Mouse (Mus musculus) urinary bladder, postnatal 36 days (tissue): ENCODE results near the gene Itga7.
"Not testable (repeated sequence)": the region's sequence is repeated elsewhere in the genome, so short reads cannot be mapped to it uniquely, and the experiment has no call there.

Source experiments
- DNase-seq, 2 experiments: peaks; one replicate each; pipeline ENCODE4 v3.0.0; 2022; ENCODE audit warnings: low spot score in 2 of 2, mixed read lengths in 1 of 2

Gene Itga7

DNA sequence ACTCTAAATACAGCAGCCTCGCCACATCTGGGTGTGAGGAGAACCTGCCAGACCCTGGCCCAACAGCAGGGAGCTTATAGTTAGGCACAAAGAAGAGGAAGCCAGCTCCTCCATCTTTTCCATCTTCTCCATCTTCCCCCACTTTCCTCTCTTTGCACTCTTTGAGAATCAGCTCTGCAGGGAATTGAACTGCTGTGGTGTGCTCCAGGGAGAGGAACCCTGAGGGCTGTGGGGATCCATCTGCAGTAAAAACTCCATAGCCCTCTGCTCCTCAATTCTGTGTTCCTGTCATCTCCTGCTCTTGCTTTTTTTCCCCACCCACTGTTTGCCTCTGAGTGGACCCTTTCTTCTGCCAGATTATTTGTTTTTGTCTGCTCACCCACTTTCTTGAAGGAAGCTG lies 55.5 kb downstream of the Itga7 start, which contains the start of gene Olfr9:
Olfr9 (plus strand) TSS at position 301 of the 400 bp plus-strand sequence.
- DNase-seq = not testable (repeated sequence)

DNA sequence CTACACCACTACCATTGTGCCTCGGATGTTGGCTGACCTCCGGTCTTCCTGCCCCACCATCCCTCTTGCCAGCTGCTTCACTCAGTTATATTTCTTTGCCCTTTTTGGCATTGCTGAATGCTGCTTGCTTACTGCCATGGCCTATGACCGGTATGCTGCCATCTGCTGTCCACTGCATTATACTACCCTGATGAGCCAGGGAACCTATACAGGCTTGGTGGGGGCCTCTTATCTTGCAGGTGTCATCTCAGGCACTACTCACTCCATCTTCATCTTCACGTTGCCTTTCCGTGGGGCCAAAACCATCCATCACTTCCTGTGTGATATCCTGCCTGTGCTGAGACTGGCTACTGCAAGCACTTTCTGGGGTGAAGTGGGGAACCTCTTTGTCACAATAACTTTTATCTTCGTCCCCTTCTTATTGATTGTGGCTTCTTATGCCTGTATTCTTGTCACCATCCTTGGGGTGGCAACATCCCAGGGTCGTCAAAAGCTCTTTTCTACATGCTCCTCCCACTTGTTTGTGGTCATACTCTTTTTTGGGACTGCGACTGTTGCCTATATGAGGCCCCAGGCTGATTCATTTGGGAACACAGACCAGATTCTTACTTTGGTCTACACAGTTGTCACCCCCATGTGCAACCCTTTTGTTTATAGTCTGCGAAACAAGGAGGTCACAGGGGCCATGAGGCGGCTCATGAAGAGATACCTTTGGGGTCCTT lies 56.7 kb downstream of the Itga7 start:
- DNase-seq = not testable (repeated sequence)

DNA sequence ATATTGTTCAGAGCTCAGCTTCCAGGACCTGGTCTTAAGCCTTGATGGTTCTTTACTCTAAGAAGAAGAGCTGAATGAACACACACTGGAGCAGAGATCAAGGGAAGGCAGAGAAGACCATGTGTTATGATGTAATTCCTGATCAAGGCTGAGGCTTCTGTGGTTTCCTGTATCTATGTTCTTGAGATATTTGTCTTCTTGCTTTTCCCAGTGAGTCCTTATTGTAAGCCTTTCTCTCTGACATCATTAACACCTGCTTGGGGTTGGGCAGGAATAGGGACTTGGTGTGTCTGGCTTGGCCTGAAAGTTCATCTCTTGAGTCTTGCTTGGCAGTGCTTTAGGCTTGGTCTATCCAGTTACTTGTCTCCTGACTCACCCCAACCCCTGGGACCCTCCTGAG lies 57.4 kb downstream of the Itga7 start:
- DNase-seq = no peak

DNA sequence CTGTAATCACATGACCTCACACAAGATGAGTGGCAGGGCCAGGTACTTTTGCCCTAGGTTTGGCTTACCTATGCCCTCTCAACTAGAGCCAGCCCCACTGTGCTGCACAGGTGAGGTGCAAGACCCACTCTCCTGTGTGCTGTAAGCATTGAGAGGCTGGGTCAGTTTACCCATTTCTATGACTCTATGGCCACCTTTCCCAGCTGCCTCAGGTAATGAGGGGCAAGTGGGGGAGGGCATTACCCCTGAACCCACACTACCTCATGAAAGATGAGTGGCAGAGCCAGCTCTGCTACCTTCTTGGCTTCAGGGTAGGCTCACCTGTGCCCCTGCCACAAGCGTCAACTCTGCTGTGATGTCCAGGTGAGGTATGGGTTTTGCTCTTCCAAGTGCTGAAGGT lies 62.2 kb downstream of the Itga7 start:
- DNase-seq = no peak

DNA sequence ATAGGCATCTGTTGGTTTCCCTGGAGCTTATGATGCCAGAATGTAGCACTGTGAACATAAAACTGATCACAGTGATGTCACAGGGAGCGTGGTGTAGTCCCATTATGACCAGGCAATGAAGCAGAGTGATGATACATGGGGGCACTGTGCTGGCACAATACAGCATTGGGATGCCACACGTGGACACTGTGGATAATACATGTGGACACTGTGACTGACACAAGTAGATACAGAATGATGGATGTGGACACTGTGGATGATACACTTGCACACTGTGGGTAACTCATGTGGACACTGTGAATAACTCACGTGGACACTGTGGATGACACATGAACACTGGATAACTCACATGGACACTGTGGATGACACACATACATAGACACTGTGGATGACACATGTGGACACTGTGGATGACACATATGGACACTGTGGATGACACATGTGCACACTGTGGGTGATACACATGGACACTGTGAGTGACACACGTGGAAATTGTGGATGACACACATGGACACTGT lies 63.0 kb downstream of the Itga7 start:
- DNase-seq = no peak

DNA sequence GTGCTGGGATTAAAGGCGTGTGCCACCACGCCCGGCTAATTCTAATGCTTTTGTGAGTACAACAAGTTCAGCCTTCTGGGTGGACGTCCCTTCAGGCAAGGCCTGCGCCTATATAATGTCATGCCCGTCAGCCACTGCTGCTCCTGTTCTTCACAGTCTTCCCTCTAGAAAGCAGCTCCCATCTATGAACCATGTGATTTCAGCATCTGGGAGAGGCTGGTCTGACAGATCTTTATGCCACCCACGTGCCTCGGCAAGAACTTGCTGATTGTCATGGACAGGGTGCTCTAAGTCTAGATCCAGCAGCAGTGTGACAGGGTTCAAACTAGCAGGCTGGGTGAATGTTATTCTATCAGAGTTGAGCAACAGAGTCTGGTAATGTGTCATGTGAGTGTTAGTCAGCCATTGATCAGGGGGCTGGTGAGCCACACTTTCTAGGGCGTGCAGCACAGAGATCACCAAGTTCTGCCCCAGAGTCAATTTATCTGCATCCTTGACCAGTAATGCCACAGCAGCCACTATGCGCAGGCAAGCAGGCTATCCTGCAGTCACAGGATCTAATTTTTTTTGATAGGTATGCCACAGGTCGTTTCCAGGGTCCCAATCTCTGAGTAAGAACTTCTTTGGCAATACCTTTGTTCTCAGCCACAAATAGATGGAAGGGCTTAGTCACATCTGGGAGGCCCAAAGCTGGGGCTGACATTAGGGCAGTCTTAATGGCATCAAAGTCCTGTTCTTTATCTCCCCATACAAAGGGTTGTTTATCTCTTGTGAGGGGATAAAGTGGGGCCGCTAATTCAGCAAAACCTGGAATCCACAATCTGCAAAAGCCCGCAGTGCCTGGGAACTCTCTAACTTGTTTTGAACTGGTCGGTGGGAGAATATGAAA lies 70.7 kb downstream of the Itga7 start:
- no peak for DNase-seq
